Comparison of ENCODE assay signal across 7 mouse cellular contexts in genomic region chr16:91694455-91695084, GRCm38 (mm10). TPM values are rescaled to one million over a fixed set of nuclear protein-coding genes. Genes with fewer than 3 reads are reported as not detected.
DNase-seq lines count a peak whose midpoint lies in the region; ATAC-seq lines count a peak whose summit lies in the region.

No protein-coding gene starts in this region.

- 30% methylated on average over 14 of the region's 14 CpGs for WGBS in intestine, embryonic 14.5 days
- 35% methylated on average over 14 of the region's 14 CpGs for WGBS in midbrain, embryonic 10.5 days

- H3K36me3 ChIP-seq in intestine, embryonic 14.5 days (ENCODE audit: control insufficient read depth, insufficient read depth, low read length) = peaks cover 36% of the 10 kb centered on the region
- H3K36me3 ChIP-seq in midbrain, embryonic 10.5 days = peaks cover 42% of the 10 kb centered on the region

- peak; percentile 62 to 73 for DNase-seq in adrenal gland, adult 18-20 months (ENCODE audit: low spot score in 2 of 2)
- peak; percentile 92 for DNase-seq in embryo, embryonic 10.5 days (ENCODE audit: low spot score)
- peak; percentile 48 to 70 for DNase-seq in gastrocnemius, postnatal 36 days
- peak; percentile 93 for DNase-seq in intestine, embryonic 14.5 days (ENCODE audit: low spot score)
- peak; percentile 66 to 76 for DNase-seq in left cerebral cortex, postnatal 25 days (ENCODE audit: low spot score in 2 of 2)
- DNase-seq in midbrain, embryonic 10.5 days (ENCODE audit: low spot score) = peak; percentile 79
- DNase-seq in skeletal muscle tissue, adult 2 months (ENCODE audit: low read depth, low spot score) = peak; percentile 49

- no peaks in the 10 kb centered on the region for H3K4me1 ChIP-seq in intestine, embryonic 14.5 days (replicated peaks; ENCODE audit: control insufficient read depth, insufficient read depth, low read length)
- peaks cover 6% of the 10 kb centered on the region for H3K4me1 ChIP-seq in midbrain, embryonic 10.5 days

- H3K9ac ChIP-seq in intestine, embryonic 14.5 days (ENCODE audit: low read length) = no peak overlapping the region

- no peaks in the 10 kb centered on the region for H3K9me3 ChIP-seq in intestine, embryonic 14.5 days (ENCODE audit: control insufficient read depth, low read length)
- H3K9me3 ChIP-seq in midbrain, embryonic 10.5 days (replicated peaks) = no peaks in the 10 kb centered on the region

- H3K27ac ChIP-seq in intestine, embryonic 14.5 days (ENCODE audit: low read depth) = no peak overlapping the region
- H3K27ac ChIP-seq in midbrain, embryonic 10.5 days (replicated peaks) = no peak overlapping the region

- no peaks in the 10 kb centered on the region for H3K27me3 ChIP-seq in intestine, embryonic 14.5 days (replicated peaks; ENCODE audit: control insufficient read depth, insufficient read depth, low read length)
- no peaks in the 10 kb centered on the region for H3K27me3 ChIP-seq in midbrain, embryonic 10.5 days (ENCODE audit: low read depth, poor library complexity, severe bottlenecking)

- intact Hi-C loops in gastrocnemius, postnatal 36 days (cut with DNase I) = loop anchor here (5.0 kb wide), 1 partner anchor 223 kb away; no protein-coding TSS in a partner anchor
- intact Hi-C loops in left cerebral cortex, postnatal 25 days (cut with DNase I) = loop anchor here (5.0 kb wide), 1 partner anchor 223 kb away; no protein-coding TSS in a partner anchor

- no peak overlapping the region for H3K4me3 ChIP-seq in intestine, embryonic 14.5 days (ENCODE audit: low read depth, low read length)
- H3K4me3 ChIP-seq in midbrain, embryonic 10.5 days = no peak overlapping the region

- peak; percentile 94 for ATAC-seq in intestine, embryonic 14.5 days (replicated peaks; ENCODE audit: low FRiP score, low TSS enrichment, low read depth)

- no peak overlapping the region for H3K4me2 ChIP-seq in intestine, embryonic 14.5 days (ENCODE audit: low read length)

RNA-seq across cellular contexts. Expression of gene Donson, which starts 6.0 kb away (rescaled TPM):
- 1 to 10 TPM; 7.5 to 7.8 TPM for total RNA-seq in adrenal gland, adult 18-20 months (2021)
- total RNA-seq in gastrocnemius, postnatal 36 days (2021) = 1 to 10 TPM; 1.2 to 1.5 TPM
- 24.3 and 24.7 TPM in 2 replicates for polyA plus RNA-seq in intestine, embryonic 14.5 days (2014; fragmentation: Nextera tagmentation; extraction: Ambion mirVana)
- total RNA-seq in left cerebral cortex, postnatal 25 days (2021) = 10 to 100 TPM; 27.4 to 28.8 TPM
- 38.3 and 39.0 TPM in 2 replicates for polyA plus RNA-seq in midbrain, embryonic 10.5 days (2016; fragmentation: Nextera tagmentation; extraction: Ambion mirVana)

RNA-seq across cellular contexts. Expression of gene Cryzl1, which starts 34.2 kb away (rescaled TPM):
- total RNA-seq in adrenal gland, adult 18-20 months (2021) = 10 to 100 TPM; 45.9 TPM
- total RNA-seq in gastrocnemius, postnatal 36 days (2021) = 10 to 100 TPM; 12.7 to 17.0 TPM
- polyA plus RNA-seq in intestine, embryonic 14.5 days (2014; fragmentation: Nextera tagmentation; extraction: Ambion mirVana) = 69.4 and 73.3 TPM in 2 replicates
- total RNA-seq in left cerebral cortex, postnatal 25 days (2021) = 100 to 1,000 TPM; 104 to 111 TPM
- 71.2 and 72.5 TPM in 2 replicates for polyA plus RNA-seq in midbrain, embryonic 10.5 days (2016; fragmentation: Nextera tagmentation; extraction: Ambion mirVana)

RNA-seq across cellular contexts. Expression of gene Itsn1, which starts 34.5 kb away (rescaled TPM):
- total RNA-seq in adrenal gland, adult 18-20 months (2021) = 10 to 100 TPM; 36.5 to 49.3 TPM
- total RNA-seq in gastrocnemius, postnatal 36 days (2021) = 10 to 100 TPM; 49.7 to 69.7 TPM
- 22.5 and 22.7 TPM in 2 replicates for polyA plus RNA-seq in intestine, embryonic 14.5 days (2014; fragmentation: Nextera tagmentation; extraction: Ambion mirVana)
- total RNA-seq in left cerebral cortex, postnatal 25 days (2021) = 100 to 1,000 TPM; 122 to 125 TPM
- polyA plus RNA-seq in midbrain, embryonic 10.5 days (2016; fragmentation: Nextera tagmentation; extraction: Ambion mirVana) = 49.5 and 53.0 TPM in 2 replicates

RNA-seq across cellular contexts. Expression of gene Son, which starts 47.3 kb away (rescaled TPM):
- total RNA-seq in adrenal gland, adult 18-20 months (2021) = 100 to 1,000 TPM; 215 to 253 TPM
- 100 to 1,000 TPM in 1 of 2 experiments, 10 to 100 TPM in 1; 87.4 to 101 TPM for total RNA-seq in gastrocnemius, postnatal 36 days (2021)
- polyA plus RNA-seq in intestine, embryonic 14.5 days (2014; fragmentation: Nextera tagmentation; extraction: Ambion mirVana) = 138 and 146 TPM in 2 replicates
- total RNA-seq in left cerebral cortex, postnatal 25 days (2021) = 100 to 1,000 TPM; 201 to 221 TPM
- 109 and 119 TPM in 2 replicates for polyA plus RNA-seq in midbrain, embryonic 10.5 days (2016; fragmentation: Nextera tagmentation; extraction: Ambion mirVana)

RNA-seq across cellular contexts. Expression of gene Gart, which starts 47.8 kb away (rescaled TPM):
- total RNA-seq in adrenal gland, adult 18-20 months (2021) = 100 to 1,000 TPM in 1 of 2 experiments, 10 to 100 TPM in 1; 86.9 to 108 TPM
- 10 to 100 TPM; 48.3 to 57.9 TPM for total RNA-seq in gastrocnemius, postnatal 36 days (2021)
- 125 and 137 TPM in 2 replicates for polyA plus RNA-seq in intestine, embryonic 14.5 days (2014; fragmentation: Nextera tagmentation; extraction: Ambion mirVana)
- 10 to 100 TPM; 36.9 to 50.1 TPM for total RNA-seq in left cerebral cortex, postnatal 25 days (2021)
- 145 and 162 TPM in 2 replicates for polyA plus RNA-seq in midbrain, embryonic 10.5 days (2016; fragmentation: Nextera tagmentation; extraction: Ambion mirVana)
